Mouse (Mus musculus): ENCODE data around the gene Arhgef2.
A peak's percentile ranks its signal among the peaks of the same experiment; 100 is the strongest.

The Arhgef2 gene

DNA sequence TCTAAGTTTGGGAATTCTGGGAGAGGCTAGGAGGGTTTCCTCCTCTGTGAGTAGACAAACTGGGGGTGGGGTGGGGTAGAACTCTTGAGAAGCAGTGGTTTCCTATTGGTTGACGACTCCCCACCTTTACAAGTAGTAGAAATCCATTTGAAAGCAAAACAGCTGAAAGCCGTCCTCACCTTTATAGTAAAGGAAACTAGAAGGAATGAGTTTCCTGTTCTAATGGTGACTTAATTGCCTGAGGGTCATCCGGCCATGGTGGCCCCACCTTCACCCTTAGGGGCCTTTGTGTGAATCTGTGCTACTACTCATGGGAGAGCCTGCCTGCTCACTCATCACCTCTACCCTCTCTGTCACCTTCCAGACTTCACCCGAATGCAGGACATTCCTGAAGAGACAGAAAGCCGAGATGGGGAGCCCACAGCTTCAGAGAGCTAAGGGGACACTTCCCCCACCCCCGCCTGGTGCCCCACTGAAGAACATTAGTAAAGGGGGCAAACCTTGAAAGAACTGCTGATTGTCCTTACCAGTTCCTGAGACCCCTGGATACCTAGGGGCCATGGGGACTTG, 40.7 kb downstream of the Arhgef2 start:
- DNase-seq, result no peak

GRCm38 (mm10) chr3:88647076-88647475, 41.3 kb downstream of the Arhgef2 start:
- DNase-seq, result no peak

- peak; percentile 5 for DNase-seq
Observed at GRCm38 (mm10) chr3:88647779-88648413, 42.1 kb downstream of the Arhgef2 start.

- DNase-seq, result peak; percentile 5
Observed at GRCm38 (mm10) chr3:88648452-88649168, 42.8 kb downstream of the Arhgef2 start.

DNA sequence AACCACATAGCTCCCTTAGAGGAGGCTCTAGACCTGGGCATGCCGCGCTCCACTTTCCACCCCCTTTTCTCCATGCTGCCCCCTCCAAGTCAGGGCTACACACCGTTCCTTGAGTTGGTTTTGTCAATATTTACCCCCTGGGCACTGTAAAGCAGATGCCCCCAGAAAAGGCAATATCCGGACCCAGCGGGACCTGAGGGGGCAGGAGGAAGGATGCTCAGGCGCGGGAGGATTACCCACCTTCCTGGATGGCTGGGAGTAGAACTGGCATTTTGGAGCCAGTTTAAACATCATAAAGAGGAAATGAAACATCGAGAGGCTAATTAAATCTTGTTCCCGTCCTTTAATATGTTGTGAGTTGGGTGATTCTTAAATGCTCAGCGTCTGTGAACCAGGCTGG, 43.4 kb downstream of the Arhgef2 start:
- no peak for DNase-seq

GRCm38 (mm10) chr3:88649967-88650366, 44.2 kb downstream of the Arhgef2 start:
- DNase-seq, result no peak

DNA sequence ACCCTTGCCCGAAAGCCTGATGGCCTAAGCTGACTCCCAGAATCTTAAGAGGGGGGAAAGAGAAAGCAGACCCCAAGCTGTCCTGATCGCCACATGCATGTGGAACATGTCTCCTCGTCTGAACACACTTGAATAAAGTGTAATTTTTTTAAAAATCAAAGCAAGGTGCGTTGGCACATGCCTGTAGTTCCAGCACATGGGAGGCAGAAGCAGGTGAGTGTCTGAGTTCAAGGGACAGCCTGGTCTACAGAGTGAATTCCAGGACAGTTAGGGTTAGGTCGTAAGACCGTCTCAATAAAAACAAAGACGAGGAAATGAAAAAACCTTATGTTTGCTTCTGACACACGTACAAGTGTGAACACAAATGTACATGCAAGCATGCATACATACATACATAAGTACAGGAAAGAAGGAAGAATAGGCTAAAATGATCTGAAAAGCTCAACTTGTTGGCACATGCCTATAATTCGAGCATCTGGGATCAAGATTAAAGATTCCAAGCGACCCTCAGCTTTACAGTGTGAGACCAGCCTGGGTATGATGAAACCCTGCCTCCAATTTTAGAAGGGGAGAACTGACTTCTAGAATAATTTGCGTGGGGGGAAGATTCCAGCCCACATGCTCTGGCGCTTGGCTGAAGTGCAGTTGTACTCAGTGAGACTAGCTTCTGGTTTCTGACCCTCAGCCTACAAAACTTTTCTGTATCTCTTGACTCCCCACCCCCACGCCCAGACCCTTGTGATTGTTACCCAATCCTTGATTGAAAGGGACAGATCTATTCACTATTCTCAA, 45.1 kb downstream of the Arhgef2 start:
- no peak for DNase-seq

DNA sequence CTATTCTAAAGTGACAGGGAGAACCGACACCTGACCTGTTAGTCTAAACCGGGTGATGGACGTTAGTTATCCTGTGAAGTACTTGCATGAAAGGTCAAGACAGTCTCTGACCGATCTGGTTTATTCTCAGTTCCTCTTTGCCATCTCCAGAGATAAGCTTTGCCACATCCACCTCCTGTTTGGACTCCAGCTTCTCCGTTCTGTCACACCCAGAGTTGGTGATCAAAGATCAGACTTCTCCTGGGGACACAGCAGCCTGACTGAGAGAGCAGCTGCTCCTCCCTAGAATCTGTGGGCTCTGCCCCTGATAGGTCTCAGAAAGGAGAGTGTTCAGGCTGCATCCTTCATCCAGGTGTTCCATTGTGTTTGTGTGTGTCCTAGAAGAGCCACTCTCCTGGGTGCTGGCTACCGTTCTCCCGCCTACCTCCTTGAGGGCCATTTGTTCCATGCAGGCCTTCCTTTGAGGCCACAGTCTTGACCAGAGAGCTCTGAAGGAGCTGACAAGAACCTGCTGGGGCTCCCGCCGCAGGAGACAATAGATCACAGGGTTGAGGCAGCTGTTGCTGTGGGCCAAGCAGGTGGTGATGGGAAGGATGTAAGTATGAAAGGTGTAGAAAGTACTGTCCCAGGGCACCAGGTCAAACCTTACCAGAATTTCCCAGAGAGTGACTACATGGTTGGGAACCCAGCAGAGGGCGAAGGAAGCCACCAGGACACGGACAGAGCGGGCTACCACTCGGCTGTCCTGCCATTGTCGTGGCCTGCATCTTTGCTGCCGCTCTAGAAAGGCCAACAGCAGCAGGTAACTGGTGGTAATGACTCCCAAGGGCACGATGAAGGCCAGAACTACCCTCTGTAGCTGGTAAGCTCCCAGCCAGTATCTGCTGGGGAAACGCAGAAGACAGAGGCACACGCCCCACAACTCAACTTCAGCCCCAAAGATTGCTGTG, 46.2 kb downstream of the Arhgef2 start:
- DNase-seq, result no peak

DNA sequence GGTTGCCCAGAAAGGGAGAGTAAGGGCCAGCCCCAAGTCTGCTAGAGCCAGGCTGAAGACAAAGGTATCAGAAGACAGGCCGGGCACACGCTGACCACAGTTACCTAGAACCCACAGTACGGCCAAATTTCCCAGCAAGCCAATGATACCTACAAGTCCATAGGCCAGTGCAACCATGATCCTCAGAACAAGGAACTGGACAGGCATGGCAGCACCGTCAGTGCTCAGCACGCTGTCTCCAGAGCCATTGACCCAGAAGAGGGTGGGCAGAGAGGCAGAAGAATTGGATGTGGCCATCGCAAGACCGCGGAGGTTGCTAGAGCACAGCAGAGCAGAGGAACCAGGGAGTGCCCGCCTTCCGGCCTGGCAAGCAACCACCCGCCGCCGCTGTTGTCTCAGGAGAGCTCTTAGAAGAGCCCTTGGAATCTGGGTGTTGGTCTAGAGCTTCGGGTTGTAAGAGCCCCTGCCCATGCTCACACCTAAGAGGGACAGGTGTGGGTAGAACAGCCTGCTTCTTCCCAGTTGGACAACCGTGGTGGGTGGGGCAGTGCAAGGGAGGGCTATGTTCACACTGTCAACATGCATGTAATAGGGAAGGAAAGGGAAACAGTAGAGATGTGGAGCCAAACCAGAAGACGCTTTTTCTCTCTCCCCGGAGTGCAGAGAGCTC, 47.2 kb downstream of the Arhgef2 start, which contains the start of gene Rxfp4:
Rxfp4 (minus strand) TSS at position 297 of the 670 bp plus-strand sequence.
- DNase-seq, result no peak

GRCm38 (mm10) chr3:88653516-88654370, 48.0 kb downstream of the Arhgef2 start:
- no peak for DNase-seq

GRCm38 (mm10) chr3:88654621-88655020, 48.9 kb downstream of the Arhgef2 start:
- DNase-seq, result no peak

DNA sequence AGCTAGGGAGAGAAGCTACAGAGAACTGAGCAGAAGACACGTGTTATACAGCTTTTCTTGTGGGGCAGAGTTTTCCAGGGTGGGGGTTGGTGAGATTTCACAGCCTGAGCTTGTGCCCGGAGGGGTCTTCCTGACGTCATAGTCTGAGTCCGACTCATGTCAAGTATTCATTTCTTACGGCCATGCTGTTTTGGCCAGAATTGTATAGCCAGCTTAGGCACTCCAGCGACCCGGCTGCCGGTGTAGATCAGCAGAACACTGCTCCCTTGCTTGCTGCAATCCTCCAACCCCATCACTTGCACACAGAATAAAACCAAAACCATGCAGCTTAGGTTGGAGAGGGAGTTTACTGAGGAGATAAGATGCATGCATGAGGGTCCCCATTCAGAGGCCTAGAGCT, 49.9 kb downstream of the Arhgef2 start:
- DNase-seq, result no peak

DNA sequence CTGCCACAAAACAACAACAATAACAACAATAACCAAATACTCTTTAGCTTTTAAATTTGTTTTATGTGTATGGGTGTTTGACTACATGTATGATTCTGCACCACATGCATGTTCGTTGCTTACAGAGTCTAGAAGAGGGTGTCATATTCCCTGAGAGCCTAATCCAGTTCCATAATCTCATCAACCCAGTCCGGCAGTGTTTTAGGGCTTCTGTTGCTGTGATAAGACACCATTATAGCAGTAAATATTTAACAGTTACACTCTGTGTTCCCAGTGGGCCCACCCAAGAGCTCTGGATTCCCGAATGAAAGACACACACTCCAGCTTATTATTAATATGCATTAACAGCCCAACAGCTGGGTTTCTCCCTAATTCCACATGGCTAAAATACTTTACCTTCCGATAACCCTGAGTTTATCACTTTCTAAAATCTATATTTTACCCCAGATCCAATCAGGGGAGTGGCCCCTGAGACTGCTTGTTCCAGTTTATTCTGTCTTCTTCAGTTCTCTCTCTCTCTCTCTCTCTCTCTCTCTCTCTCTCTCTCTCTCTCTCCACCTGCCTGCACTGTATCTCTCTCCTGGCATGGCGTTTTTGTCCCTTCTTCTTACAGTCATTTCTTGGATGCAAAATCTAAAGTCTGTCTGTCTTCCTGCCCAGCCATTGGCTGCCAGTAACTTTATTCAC, 52.8 kb downstream of the Arhgef2 start:
- DNase-seq, result no peak

GRCm38 (mm10) chr3:88659798-88660197, 54.0 kb downstream of the Arhgef2 start:
- no peak for DNase-seq

DNA sequence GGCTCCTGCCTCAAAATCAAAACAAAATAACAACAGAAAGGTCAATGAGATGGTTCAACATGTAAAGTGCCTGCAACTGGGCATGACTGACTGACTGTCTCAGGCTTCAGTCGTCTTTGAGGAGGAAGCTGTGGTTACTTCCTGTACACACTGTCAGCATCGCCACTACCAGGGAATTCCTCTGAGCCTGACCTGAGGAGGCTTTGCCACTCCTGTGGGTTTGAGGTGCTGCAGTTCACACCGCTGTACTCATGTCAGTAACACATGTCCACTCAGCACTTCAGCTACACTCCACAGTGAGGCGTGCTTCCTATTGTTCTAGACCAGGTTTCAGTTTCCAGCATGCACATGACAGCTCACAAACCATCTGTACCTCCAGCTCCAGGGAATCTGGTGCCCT, 58.3 kb downstream of the Arhgef2 start:
- DNase-seq, result no peak

- DNase-seq, result no peak
Observed at GRCm38 (mm10) chr3:88677399-88677798, 71.6 kb downstream of the Arhgef2 start.

DNA sequence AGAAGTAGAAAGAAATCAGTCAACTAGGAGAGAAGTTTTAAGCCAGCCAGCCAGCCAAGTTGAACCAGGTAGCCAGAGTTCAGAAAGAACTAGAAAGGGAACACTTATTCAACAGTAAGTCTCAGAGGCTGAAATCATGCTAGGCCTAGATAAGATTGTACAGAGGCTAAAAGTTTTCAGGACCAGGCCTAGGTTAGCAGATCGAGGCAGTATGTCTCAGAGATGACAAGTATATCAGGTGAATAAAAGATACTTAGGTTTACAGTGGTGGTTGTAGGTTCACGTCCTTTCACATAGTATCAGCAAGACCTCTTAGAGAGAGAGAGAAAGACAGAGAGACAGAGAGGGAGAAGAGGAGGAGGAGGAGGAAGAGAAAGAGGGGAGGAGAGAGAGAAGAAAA, 78.0 kb downstream of the Arhgef2 start:
- no peak for DNase-seq

DNA sequence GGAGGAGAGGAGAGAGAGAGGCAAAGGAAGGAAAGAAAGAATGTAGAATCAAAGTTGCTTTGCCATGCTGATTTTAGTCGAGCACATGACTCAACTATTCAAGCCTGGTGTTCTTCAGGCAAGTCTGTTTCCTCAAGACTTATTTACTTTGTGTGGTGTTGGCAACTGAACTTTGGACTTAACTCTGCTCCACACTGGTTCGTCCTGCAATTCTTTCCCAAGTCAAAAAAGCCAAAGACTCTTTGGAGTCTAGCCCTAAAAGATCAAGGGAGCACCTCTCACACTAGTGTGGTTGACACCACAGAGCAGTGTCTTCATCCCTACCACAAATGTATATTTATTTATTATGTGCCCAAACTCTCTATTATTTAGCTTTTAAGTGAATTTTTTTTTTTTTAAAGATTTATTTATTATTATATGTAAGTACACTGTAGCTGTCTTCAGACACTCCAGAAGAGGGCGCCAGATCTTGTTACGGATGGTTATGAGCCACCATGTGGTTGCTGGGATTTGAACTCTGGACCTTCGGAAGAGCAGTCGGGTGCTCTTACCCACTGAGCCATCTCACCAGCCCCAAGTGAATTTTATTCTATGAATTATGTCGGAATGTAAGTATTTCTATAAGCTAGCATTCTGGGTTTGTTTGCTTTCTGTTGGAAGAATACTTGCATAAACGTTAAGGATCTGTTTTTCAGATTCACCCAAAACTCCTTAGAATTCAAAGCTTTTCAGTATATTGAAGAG, 78.6 kb downstream of the Arhgef2 start:
- DNase-seq, result no peak
